Mouse (Mus musculus): ENCODE results near the gene Itgb7. TPM values are rescaled to one million over a fixed set of nuclear protein-coding genes. Genes with fewer than 3 reads are reported as not detected.

Gene Itgb7
- polyA plus RNA-seq, 1 experiment from 2014 or later: 0.38 TPM

DNA sequence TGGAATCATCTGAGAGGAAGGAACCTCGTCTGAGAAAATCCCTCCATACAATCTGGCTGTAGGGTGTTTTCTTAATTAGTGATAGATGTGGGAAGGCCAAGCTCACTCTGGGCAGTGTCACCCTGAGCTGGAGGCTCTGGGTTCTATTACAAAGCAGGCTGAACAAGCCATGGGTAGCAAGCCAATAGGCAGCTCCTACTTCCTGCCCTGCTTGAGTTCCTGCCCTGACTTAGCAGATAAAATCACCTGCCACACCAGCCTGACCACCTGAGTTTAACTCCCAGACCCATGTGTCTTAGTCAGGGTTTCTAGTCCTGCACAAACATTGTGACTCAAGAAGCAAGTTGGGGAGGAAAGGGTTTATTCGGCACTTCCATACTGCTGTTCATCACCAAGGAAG is 62.7 kb downstream of the Itgb7 start:
- Histone ChIP-seq H3K9ac (no peak overlapping the region), H3K4me2 (no peak overlapping the region), H3K36me3 (no peaks in the 10 kb centered on the region), H3K9me3 (replicated peaks) (0 out of 2 replicates have a peak, but pooled peaks cover 3% of the 10 kb centered on the region), H3K27ac (ENCODE audit: poor library complexity, severe bottlenecking) (no peak overlapping the region), H3K4me1 (replicated peaks) (peaks cover 14% of the 10 kb centered on the region), H3K27me3 (replicated peaks) (no peaks in the 10 kb centered on the region), H3K4me3 (no peak overlapping the region)
- ATAC-seq (ENCODE audit: insufficient number of reproducible peaks, low FRiP score): no peak
- 52% methylated on average over 2 of the region's 2 CpGs for WGBS

DNA sequence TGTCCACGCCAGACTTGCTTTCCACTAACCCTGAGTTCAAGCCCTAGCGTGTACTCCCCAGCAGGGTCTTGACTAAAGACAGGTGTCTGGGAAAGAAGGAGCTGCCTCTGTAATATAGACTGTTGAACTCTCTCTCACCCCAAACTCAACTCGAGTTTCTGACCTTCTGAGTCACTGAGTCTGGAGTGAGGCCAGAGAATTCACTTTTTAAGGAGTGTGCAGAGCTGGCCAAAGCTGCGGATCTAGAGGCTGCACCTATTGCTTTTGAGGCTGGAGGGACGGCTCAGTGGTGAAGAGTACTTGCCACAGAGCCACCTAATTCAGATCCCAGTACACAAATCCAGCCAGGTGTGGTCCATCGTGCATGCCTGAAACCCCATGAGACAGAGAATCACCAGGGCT is 64.1 kb downstream of the Itgb7 start:
- H3K4me1 ChIP-seq (replicated peaks): peaks cover 14% of the 10 kb centered on the region
- H3K9me3 ChIP-seq (replicated peaks): 0 out of 2 replicates have a peak, but pooled peaks cover 3% of the 10 kb centered on the region
- H3K4me3 ChIP-seq: no peak overlapping the region
- H3K27ac ChIP-seq (ENCODE audit: poor library complexity, severe bottlenecking): peak overlapping the region; percentile 41; the same call in 1 of the 2 replicates
- no peaks in the 10 kb centered on the region for H3K36me3 ChIP-seq
- H3K4me2 ChIP-seq: no peak overlapping the region
- H3K27me3 ChIP-seq (replicated peaks): 0 out of 2 replicates have a peak, but pooled peaks cover 3% of the 10 kb centered on the region
- H3K9ac ChIP-seq: no peak overlapping the region
- ATAC-seq (ENCODE audit: insufficient number of reproducible peaks, low FRiP score): no peak
- 46% methylated on average over 6 of the region's 6 CpGs for WGBS

Other genes with a start within 250 kb of the Itgb7 start
- 20.1 and 27.2 TPM in 2 replicates for gene Krt8, start 227.5 kb downstream of the Itgb7 start, polyA plus RNA-seq (2016; fragmentation: Nextera tagmentation; extraction: Ambion mirVana)
- 30.8 and 38.0 TPM in 2 replicates for gene Krt18, start 203.8 kb downstream of the Itgb7 start, polyA plus RNA-seq (2016; fragmentation: Nextera tagmentation; extraction: Ambion mirVana)
- 79.9 and 80.2 TPM in 2 replicates for gene Eif4b, start 158.2 kb downstream of the Itgb7 start, polyA plus RNA-seq (2016; fragmentation: Nextera tagmentation; extraction: Ambion mirVana)
- 35.3 and 38.7 TPM in 2 replicates for gene Tns2, start 131.5 kb downstream of the Itgb7 start, polyA plus RNA-seq (2016; fragmentation: Nextera tagmentation; extraction: Ambion mirVana)
- 19.8 and 20.9 TPM in 2 replicates for gene Spryd3, start 95.7 kb downstream of the Itgb7 start, polyA plus RNA-seq (2016; fragmentation: Nextera tagmentation; extraction: Ambion mirVana)
- gene Igfbp6, start 87.6 kb downstream of the Itgb7 start, polyA plus RNA-seq (2016; fragmentation: Nextera tagmentation; extraction: Ambion mirVana): 1.7 and 2.5 TPM in 2 replicates
- 0.87 and 1.2 TPM in 2 replicates for gene Soat2, start 81.4 kb downstream of the Itgb7 start, polyA plus RNA-seq (2016; fragmentation: Nextera tagmentation; extraction: Ambion mirVana)
- 47.3 and 48.6 TPM in 2 replicates for gene Zfp740, start 28.7 kb downstream of the Itgb7 start, polyA plus RNA-seq (2016; fragmentation: Nextera tagmentation; extraction: Ambion mirVana)
- 39.1 and 39.4 TPM in 2 replicates for gene Csad, start 27.2 kb downstream of the Itgb7 start, polyA plus RNA-seq (2016; fragmentation: Nextera tagmentation; extraction: Ambion mirVana)
- gene Rarg, start 25.6 kb upstream of the Itgb7 start, polyA plus RNA-seq (2016; fragmentation: Nextera tagmentation; extraction: Ambion mirVana): 12.0 TPM in 2 replicates
- 0.19 TPM in 1 of 2 replicates, not detected in the other for gene Gm9918, start 38.6 kb upstream of the Itgb7 start, polyA plus RNA-seq (2016; fragmentation: Nextera tagmentation; extraction: Ambion mirVana)
- gene Mfsd5, start 47.5 kb upstream of the Itgb7 start, polyA plus RNA-seq (2016; fragmentation: Nextera tagmentation; extraction: Ambion mirVana): 46.2 and 48.2 TPM in 2 replicates
- 24.0 and 26.1 TPM in 2 replicates for gene Espl1, start 64.3 kb upstream of the Itgb7 start, polyA plus RNA-seq (2016; fragmentation: Nextera tagmentation; extraction: Ambion mirVana)
- 267 and 273 TPM in 2 replicates for gene Pfdn5, start 94.2 kb upstream of the Itgb7 start, polyA plus RNA-seq (2016; fragmentation: Nextera tagmentation; extraction: Ambion mirVana)
- gene Myg1, start 99.8 kb upstream of the Itgb7 start, polyA plus RNA-seq (2016; fragmentation: Nextera tagmentation; extraction: Ambion mirVana): 58.8 and 60.7 TPM in 2 replicates
- 53.8 and 55.8 TPM in 2 replicates for gene Aaas, start 118.8 kb upstream of the Itgb7 start, polyA plus RNA-seq (2016; fragmentation: Nextera tagmentation; extraction: Ambion mirVana)
- gene Sp7, start 135.2 kb upstream of the Itgb7 start, polyA plus RNA-seq (2016; fragmentation: Nextera tagmentation; extraction: Ambion mirVana): 0.34 and 0.58 TPM in 2 replicates
- gene Sp1, start 174.2 kb upstream of the Itgb7 start, polyA plus RNA-seq (2016; fragmentation: Nextera tagmentation; extraction: Ambion mirVana): 6.9 and 7.3 TPM in 2 replicates
- 0.38 and 0.71 TPM in 2 replicates for gene Amhr2, start 213.4 kb upstream of the Itgb7 start, polyA plus RNA-seq (2016; fragmentation: Nextera tagmentation; extraction: Ambion mirVana)
- 116 and 119 TPM in 2 replicates for gene Prr13, start 227.1 kb upstream of the Itgb7 start, polyA plus RNA-seq (2016; fragmentation: Nextera tagmentation; extraction: Ambion mirVana)
- 134 and 142 TPM in 2 replicates for gene Pcbp2, start 238.6 kb upstream of the Itgb7 start, polyA plus RNA-seq (2016; fragmentation: Nextera tagmentation; extraction: Ambion mirVana)